Mouse (Mus musculus): ENCODE measurements at regions not wholly inside any gene's neighbourhood (a gene's known extent, or its start where the extent isn't known, plus 50 kb on each side); places are given as distances from the start of the nearest gene placed in this dataset.

- TF ChIP-seq POLR2A (IDR thresholded peaks at IDR 0.05; ENCODE audit: borderline replicate concordance, extremely low read depth, insufficient read depth, insufficient read length), result no peak
- no peaks in the 10 kb centered on the region for H3K27me3 ChIP-seq (ENCODE audit: control insufficient read depth, insufficient read depth, low read length)
- no peak overlapping the region for H3K4me2 ChIP-seq (replicated peaks; ENCODE audit: low read depth, low read length, severe bottlenecking)
- no peaks in the 10 kb centered on the region for H3K36me3 ChIP-seq (ENCODE audit: control insufficient read depth, insufficient read depth, low read length)
- DNase-seq (ENCODE audit: low spot score) (no peak), ATAC-seq (ENCODE audit: low FRiP score, low read depth) (no peak)
- H3K9me3 ChIP-seq (ENCODE audit: control insufficient read depth, low read length), result no peaks in the 10 kb centered on the region
- no peak overlapping the region for H3K4me3 ChIP-seq (replicated peaks; ENCODE audit: low read length)
- no peaks in the 10 kb centered on the region for H3K4me1 ChIP-seq (ENCODE audit: control insufficient read depth, insufficient read depth, low read length)
- 79% methylated on average over 3 of the region's 3 CpGs for WGBS
- H3K9ac ChIP-seq (ENCODE audit: low read depth, low read length, severe bottlenecking), result no peak overlapping the region
- no peak overlapping the region for H3K27ac ChIP-seq (replicated peaks; ENCODE audit: low read depth, low read length)
Observed at GRCm38 (mm10) chr6:117627461-117627860, 213.5 kb upstream of the Zfp637 start.

- WGBS, result 32% methylated on average over 8 of the region's 8 CpGs
- TF ChIP-seq POLR2A (IDR thresholded peaks at IDR 0.05; ENCODE audit: borderline replicate concordance, extremely low read depth, insufficient read depth, insufficient read length), result no peak
- no peaks in the 10 kb centered on the region for H3K9me3 ChIP-seq (ENCODE audit: control insufficient read depth, low read length)
- no peak overlapping the region for H3K4me3 ChIP-seq (replicated peaks; ENCODE audit: low read length)
- 0 out of 2 replicates have a peak, but pooled peaks cover under 1% of the 10 kb centered on the region for H3K4me1 ChIP-seq (ENCODE audit: control insufficient read depth, insufficient read depth, low read length)
- H3K4me2 ChIP-seq (replicated peaks; ENCODE audit: low read depth, low read length, severe bottlenecking), result no peak overlapping the region
- no peak overlapping the region for H3K27ac ChIP-seq (replicated peaks; ENCODE audit: low read depth, low read length)
- ATAC-seq (ENCODE audit: low FRiP score, low read depth) (peak; percentile 78), DNase-seq (ENCODE audit: low spot score) (peak; percentile 78)
- no peak overlapping the region for H3K9ac ChIP-seq (ENCODE audit: low read depth, low read length, severe bottlenecking)
- no peaks in the 10 kb centered on the region for H3K27me3 ChIP-seq (ENCODE audit: control insufficient read depth, insufficient read depth, low read length)
- H3K36me3 ChIP-seq (ENCODE audit: control insufficient read depth, insufficient read depth, low read length), result no peaks in the 10 kb centered on the region
Observed at GRCm38 (mm10) chr6:117646628-117647027, 194.4 kb upstream of the Zfp637 start.

DNA sequence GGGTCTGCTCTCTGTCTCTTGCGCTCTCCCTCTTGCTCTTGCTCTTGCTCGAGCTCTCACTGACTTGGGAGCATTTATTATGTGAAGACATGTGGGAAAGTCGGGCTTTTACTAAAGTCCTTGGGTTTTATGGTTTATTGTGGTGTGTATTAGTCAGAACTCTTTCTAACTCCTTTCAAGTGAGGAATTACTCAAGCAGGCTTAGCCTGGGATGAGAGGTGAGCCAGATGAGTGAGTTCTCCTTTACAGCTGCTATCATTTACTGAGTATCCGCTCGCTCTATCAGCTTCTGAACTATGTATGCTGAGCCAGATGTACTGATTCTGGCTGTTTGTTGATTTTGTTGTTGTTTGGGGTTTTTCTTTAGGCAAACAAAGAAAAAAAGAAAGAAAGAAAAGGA is 190.4 kb upstream of the Zfp637 start:
- DNase-seq (ENCODE audit: low spot score), result no peak
- H3K9me3 ChIP-seq (ENCODE audit: control insufficient read depth, low read length), result no peaks in the 10 kb centered on the region
- ATAC-seq (ENCODE audit: low FRiP score, low read depth), result no peak
- no peak overlapping the region for H3K4me3 ChIP-seq (replicated peaks; ENCODE audit: low read length)
- no peaks in the 10 kb centered on the region for H3K36me3 ChIP-seq (ENCODE audit: control insufficient read depth, insufficient read depth, low read length)
- no peak overlapping the region for H3K9ac ChIP-seq (ENCODE audit: low read depth, low read length, severe bottlenecking)
- H3K27ac ChIP-seq (replicated peaks; ENCODE audit: low read depth, low read length), result no peak overlapping the region
- peaks cover 23% of the 10 kb centered on the region for H3K4me1 ChIP-seq (ENCODE audit: control insufficient read depth, insufficient read depth, low read length)
- no peaks in the 10 kb centered on the region for H3K27me3 ChIP-seq (ENCODE audit: control insufficient read depth, insufficient read depth, low read length)
- H3K4me2 ChIP-seq (replicated peaks; ENCODE audit: low read depth, low read length, severe bottlenecking), result no peak overlapping the region
- 52% methylated on average over 5 of the region's 5 CpGs for WGBS
- no peak for TF ChIP-seq POLR2A (IDR thresholded peaks at IDR 0.05; ENCODE audit: borderline replicate concordance, extremely low read depth, insufficient read depth, insufficient read length)

DNA sequence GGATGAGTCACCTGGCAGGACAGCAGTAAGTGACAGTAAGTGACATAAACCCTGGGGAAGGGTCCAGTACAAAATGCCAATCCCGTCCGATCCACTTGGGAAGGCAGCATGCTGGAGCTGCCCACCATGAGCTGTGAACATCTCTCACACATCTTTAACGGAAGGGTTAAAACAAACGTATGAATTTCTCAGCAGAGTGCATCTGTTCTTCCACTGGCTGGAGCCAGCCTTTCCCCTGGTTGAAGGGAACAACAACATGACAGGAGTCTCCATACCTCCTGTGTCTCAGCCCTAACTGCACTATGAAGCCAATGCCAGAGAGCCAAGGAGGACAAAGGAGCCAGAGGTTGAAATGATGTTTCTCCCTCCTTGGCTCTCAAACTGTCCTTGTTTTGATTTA is 189.4 kb upstream of the Zfp637 start:
- Histone ChIP-seq H3K27ac (replicated peaks; ENCODE audit: low read depth, low read length) (no peak overlapping the region), H3K4me2 (replicated peaks; ENCODE audit: low read depth, low read length, severe bottlenecking) (no peak overlapping the region), H3K9me3 (ENCODE audit: control insufficient read depth, low read length) (no peaks in the 10 kb centered on the region), H3K9ac (ENCODE audit: low read depth, low read length, severe bottlenecking) (no peak overlapping the region), H3K4me3 (replicated peaks; ENCODE audit: low read length) (no peak overlapping the region), H3K27me3 (ENCODE audit: control insufficient read depth, insufficient read depth, low read length) (no peaks in the 10 kb centered on the region), H3K36me3 (ENCODE audit: control insufficient read depth, insufficient read depth, low read length) (no peaks in the 10 kb centered on the region), H3K4me1 (ENCODE audit: control insufficient read depth, insufficient read depth, low read length) (peaks cover 23% of the 10 kb centered on the region)
- DNase-seq (ENCODE audit: low spot score) (no peak), ATAC-seq (ENCODE audit: low FRiP score, low read depth) (no peak)
- WGBS, result 74% methylated on average over 4 of the region's 4 CpGs
- TF ChIP-seq POLR2A (IDR thresholded peaks at IDR 0.05; ENCODE audit: borderline replicate concordance, extremely low read depth, insufficient read depth, insufficient read length), result no peak

DNA sequence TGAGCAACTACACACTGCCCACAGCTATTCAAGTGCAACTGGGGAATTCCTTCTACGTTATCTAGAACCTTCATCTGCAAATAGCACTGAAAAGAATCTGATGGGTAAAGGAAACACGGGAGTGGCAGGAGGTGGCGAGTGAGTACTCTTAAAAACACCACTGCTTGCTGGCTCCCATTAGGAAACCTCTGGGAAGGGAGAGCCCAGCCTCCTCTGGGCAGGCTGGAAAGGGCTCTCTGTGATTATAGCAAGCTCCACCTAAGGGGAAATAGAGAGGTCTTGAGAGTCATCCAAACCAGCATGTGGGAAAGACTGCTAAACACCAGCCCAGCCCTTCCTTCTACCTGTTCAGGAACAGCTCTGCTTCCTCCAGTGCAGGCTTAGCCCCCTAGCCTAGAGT is 189.0 kb upstream of the Zfp637 start:
- ATAC-seq (ENCODE audit: low FRiP score, low read depth) (no peak), DNase-seq (ENCODE audit: low spot score) (no peak)
- no peak for TF ChIP-seq POLR2A (IDR thresholded peaks at IDR 0.05; ENCODE audit: borderline replicate concordance, extremely low read depth, insufficient read depth, insufficient read length)
- Histone ChIP-seq H3K4me1 (ENCODE audit: control insufficient read depth, insufficient read depth, low read length) (peaks cover 23% of the 10 kb centered on the region), H3K27me3 (ENCODE audit: control insufficient read depth, insufficient read depth, low read length) (no peaks in the 10 kb centered on the region), H3K27ac (replicated peaks; ENCODE audit: low read depth, low read length) (no peak overlapping the region), H3K4me2 (replicated peaks; ENCODE audit: low read depth, low read length, severe bottlenecking) (no peak overlapping the region), H3K9me3 (ENCODE audit: control insufficient read depth, low read length) (no peaks in the 10 kb centered on the region), H3K36me3 (ENCODE audit: control insufficient read depth, insufficient read depth, low read length) (no peaks in the 10 kb centered on the region), H3K4me3 (replicated peaks; ENCODE audit: low read length) (no peak overlapping the region), H3K9ac (ENCODE audit: low read depth, low read length, severe bottlenecking) (no peak overlapping the region)
- WGBS, result 53% methylated on average over 3 of the region's 3 CpGs

GRCm38 (mm10) chr6:117652917-117653316 is 188.1 kb upstream of the Zfp637 start:
- Histone ChIP-seq H3K9me3 (ENCODE audit: control insufficient read depth, low read length) (no peaks in the 10 kb centered on the region), H3K4me1 (ENCODE audit: control insufficient read depth, insufficient read depth, low read length) (peaks cover 25% of the 10 kb centered on the region), H3K36me3 (ENCODE audit: control insufficient read depth, insufficient read depth, low read length) (no peaks in the 10 kb centered on the region), H3K4me3 (replicated peaks; ENCODE audit: low read length) (no peak overlapping the region), H3K27ac (replicated peaks; ENCODE audit: low read depth, low read length) (no peak overlapping the region), H3K27me3 (ENCODE audit: control insufficient read depth, insufficient read depth, low read length) (no peaks in the 10 kb centered on the region), H3K4me2 (replicated peaks; ENCODE audit: low read depth, low read length, severe bottlenecking) (no peak overlapping the region), H3K9ac (ENCODE audit: low read depth, low read length, severe bottlenecking) (no peak overlapping the region)
- DNase-seq (ENCODE audit: low spot score) (no peak), ATAC-seq (ENCODE audit: low FRiP score, low read depth) (no peak)
- no peak for TF ChIP-seq POLR2A (IDR thresholded peaks at IDR 0.05; ENCODE audit: borderline replicate concordance, extremely low read depth, insufficient read depth, insufficient read length)
- WGBS, result 67% methylated on average over 9 of the region's 9 CpGs

All from limb, embryonic 14.5 days (tissue).